Mouse (Mus musculus): ENCODE data around the gene Cntf. TPM values are rescaled to one million over a fixed set of nuclear protein-coding genes. Genes with fewer than 3 reads are reported as not detected.
A peak's percentile ranks its signal among the peaks of the same experiment; 100 is the strongest.
"Not testable (repeated sequence)": the region's sequence is repeated elsewhere in the genome, so short reads cannot be mapped to it uniquely, and the experiment has no call there.

Cntf gene
- polyA plus RNA-seq, 1 experiment from 2014 or later = 1.2 TPM

- Histone ChIP-seq H3K4me3 (no peak overlapping the region), H3K4me1 (0 out of 2 replicates have a peak, but pooled peaks cover 4% of the 10 kb centered on the region), H3K9me3 (no peaks in the 10 kb centered on the region), H3K9ac (replicated peaks) (no peak overlapping the region), H3K36me3 (peaks cover 18% of the 10 kb centered on the region), H3K27ac (replicated peaks) (0 out of 2 replicates have a peak overlapping the region, but pooled peaks have one; percentile 11), H3K27me3 (no peaks in the 10 kb centered on the region), H3K4me2 (replicated peaks) (no peak overlapping the region)
- peak; percentile 74; the same call in 1 of the 2 replicates for ATAC-seq (replicated peaks)
- WGBS = 17% methylated on average over 2 of the region's 2 CpGs
Measured at GRCm38 (mm10) chr19:12759656-12760055, 5.8 kb downstream of the Cntf start.

GRCm38 (mm10) chr19:12758936-12759478 lies 6.4 kb downstream of the Cntf start:
- 96% methylated on average over 1 of the region's 1 CpGs for WGBS
- no peaks in the 10 kb centered on the region for H3K9me3 ChIP-seq
- H3K9ac ChIP-seq (replicated peaks) = no peak overlapping the region
- H3K4me3 ChIP-seq = no peak overlapping the region
- H3K27me3 ChIP-seq = no peaks in the 10 kb centered on the region
- ATAC-seq (replicated peaks) = peak; percentile 30; the same call in 1 of the 2 replicates
- H3K4me1 ChIP-seq = 0 out of 2 replicates have a peak, but pooled peaks cover 4% of the 10 kb centered on the region
- H3K4me2 ChIP-seq (replicated peaks) = no peak overlapping the region
- no peak overlapping the region for H3K27ac ChIP-seq (replicated peaks)
- H3K36me3 ChIP-seq = peaks cover 14% of the 10 kb centered on the region

GRCm38 (mm10) chr19:12756286-12756685 lies 9.1 kb downstream of the Cntf start:
- no peak overlapping the region for H3K4me2 ChIP-seq (replicated peaks)
- H3K36me3 ChIP-seq = no peaks in the 10 kb centered on the region; the same call in 1 of the 2 replicates
- no peak overlapping the region for H3K27ac ChIP-seq (replicated peaks)
- H3K4me1 ChIP-seq = 0 out of 2 replicates have a peak, but pooled peaks cover 4% of the 10 kb centered on the region
- ATAC-seq (replicated peaks) = no peak
- no peaks in the 10 kb centered on the region for H3K9me3 ChIP-seq
- no peak overlapping the region for H3K4me3 ChIP-seq
- H3K27me3 ChIP-seq = no peaks in the 10 kb centered on the region
- 79% methylated on average over 3 of the region's 3 CpGs for WGBS
- no peak overlapping the region for H3K9ac ChIP-seq (replicated peaks)

GRCm38 (mm10) chr19:12731950-12732349 lies 33.5 kb downstream of the Cntf start:
- Histone ChIP-seq H3K27me3 (no peaks in the 10 kb centered on the region), H3K4me1 (no peaks in the 10 kb centered on the region), H3K27ac (replicated peaks) (no peak overlapping the region), H3K9me3 (no peaks in the 10 kb centered on the region), H3K4me2 (replicated peaks) (no peak overlapping the region), H3K36me3 (no peaks in the 10 kb centered on the region), H3K9ac (replicated peaks) (no peak overlapping the region), H3K4me3 (no peak overlapping the region)
- WGBS = 88% methylated on average over 2 of the region's 2 CpGs
- no peak for ATAC-seq (replicated peaks)

- H3K4me2 ChIP-seq (replicated peaks) = no peak overlapping the region
- no peak overlapping the region for H3K27ac ChIP-seq (replicated peaks)
- no peaks in the 10 kb centered on the region for H3K4me1 ChIP-seq
- 63% methylated on average over 1 of the region's 1 CpGs for WGBS
- no peaks in the 10 kb centered on the region for H3K36me3 ChIP-seq
- H3K9me3 ChIP-seq = no peaks in the 10 kb centered on the region
- H3K9ac ChIP-seq (replicated peaks) = no peak overlapping the region
- H3K4me3 ChIP-seq = no peak overlapping the region
- H3K27me3 ChIP-seq = no peaks in the 10 kb centered on the region
- no peak for ATAC-seq (replicated peaks)
Measured at GRCm38 (mm10) chr19:12731036-12731435, 34.4 kb downstream of the Cntf start.

GRCm38 (mm10) chr19:12725851-12726250 lies 39.6 kb downstream of the Cntf start:
- no peaks in the 10 kb centered on the region for H3K36me3 ChIP-seq
- H3K9me3 ChIP-seq = no peaks in the 10 kb centered on the region
- no peak overlapping the region for H3K9ac ChIP-seq (replicated peaks)
- 67% methylated on average over 1 of the region's 1 CpGs for WGBS
- H3K4me3 ChIP-seq = no peak overlapping the region
- no peak overlapping the region for H3K4me2 ChIP-seq (replicated peaks)
- no peaks in the 10 kb centered on the region for H3K27me3 ChIP-seq
- H3K4me1 ChIP-seq = no peaks in the 10 kb centered on the region
- H3K27ac ChIP-seq (replicated peaks) = no peak overlapping the region
- ATAC-seq (replicated peaks) = no peak

- H3K27me3 ChIP-seq = no peaks in the 10 kb centered on the region
Measured at GRCm38 (mm10) chr19:12722308-12722707, 43.1 kb downstream of the Cntf start.

GRCm38 (mm10) chr19:12721596-12721995 lies 43.8 kb downstream of the Cntf start:
- H3K9me3 ChIP-seq; H3K27me3 ChIP-seq; ATAC-seq (replicated peaks); H3K4me2 ChIP-seq (replicated peaks); H3K9ac ChIP-seq (replicated peaks); H3K36me3 ChIP-seq; H3K4me3 ChIP-seq; H3K27ac ChIP-seq (replicated peaks); H3K4me1 ChIP-seq: not testable (repeated sequence)
- WGBS = 92% methylated on average over 7 of the region's 7 CpGs

More at GRCm38 (mm10) chr19:12722308-12722707, 43.1 kb downstream of the Cntf start:
- H3K4me1 ChIP-seq = no peaks in the 10 kb centered on the region
- H3K4me3 ChIP-seq = no peak overlapping the region
- ATAC-seq (replicated peaks) = no peak
- no peaks in the 10 kb centered on the region for H3K9me3 ChIP-seq
- H3K27ac ChIP-seq (replicated peaks) = no peak overlapping the region
- no peak overlapping the region for H3K4me2 ChIP-seq (replicated peaks)
- H3K9ac ChIP-seq (replicated peaks) = no peak overlapping the region
- 85% methylated on average over 2 of the region's 3 CpGs for WGBS
- no peaks in the 10 kb centered on the region for H3K36me3 ChIP-seq

GRCm38 (mm10) chr19:12720919-12721318 lies 44.5 kb downstream of the Cntf start:
- H3K9ac ChIP-seq (replicated peaks); H3K4me2 ChIP-seq (replicated peaks); H3K36me3 ChIP-seq; H3K27ac ChIP-seq (replicated peaks); H3K9me3 ChIP-seq; H3K4me1 ChIP-seq; H3K27me3 ChIP-seq; H3K4me3 ChIP-seq; ATAC-seq (replicated peaks): not testable (repeated sequence)
- WGBS = 88% methylated on average over 5 of the region's 5 CpGs

GRCm38 (mm10) chr19:12720463-12720862 lies 45.0 kb downstream of the Cntf start:
- Histone ChIP-seq H3K9ac (replicated peaks) (no peak overlapping the region), H3K4me2 (replicated peaks) (no peak overlapping the region), H3K4me3 (no peak overlapping the region), H3K27me3 (no peaks in the 10 kb centered on the region), H3K27ac (replicated peaks) (no peak overlapping the region), H3K36me3 (no peaks in the 10 kb centered on the region), H3K9me3 (no peaks in the 10 kb centered on the region), H3K4me1 (no peaks in the 10 kb centered on the region)
- ATAC-seq (replicated peaks) = no peak
- 74% methylated on average over 2 of the region's 2 CpGs for WGBS

GRCm38 (mm10) chr19:12719189-12719588 lies 46.2 kb downstream of the Cntf start:
- no peaks in the 10 kb centered on the region for H3K27me3 ChIP-seq
- no peak overlapping the region for H3K9ac ChIP-seq (replicated peaks)
- no peak for ATAC-seq (replicated peaks)
- H3K4me2 ChIP-seq (replicated peaks) = no peak overlapping the region
- 91% methylated on average over 6 of the region's 6 CpGs for WGBS
- no peak overlapping the region for H3K27ac ChIP-seq (replicated peaks)
- no peaks in the 10 kb centered on the region for H3K36me3 ChIP-seq
- H3K4me1 ChIP-seq = no peaks in the 10 kb centered on the region
- H3K9me3 ChIP-seq = no peaks in the 10 kb centered on the region
- no peak overlapping the region for H3K4me3 ChIP-seq

Data from forebrain, embryonic 15.5 days (tissue).